Mouse (Mus musculus) T-cell, adult 2 months (primary cell): ENCODE measurements around the gene Eif3g.
A peak's percentile ranks its signal among the peaks of the same experiment; 100 is the strongest.

Experiments
- DNase-seq: peaks from one replicate; pipeline ENCODE4 v3.0.0; 2022; ENCODE audit warnings: low spot score

Eif3g gene

DNA sequence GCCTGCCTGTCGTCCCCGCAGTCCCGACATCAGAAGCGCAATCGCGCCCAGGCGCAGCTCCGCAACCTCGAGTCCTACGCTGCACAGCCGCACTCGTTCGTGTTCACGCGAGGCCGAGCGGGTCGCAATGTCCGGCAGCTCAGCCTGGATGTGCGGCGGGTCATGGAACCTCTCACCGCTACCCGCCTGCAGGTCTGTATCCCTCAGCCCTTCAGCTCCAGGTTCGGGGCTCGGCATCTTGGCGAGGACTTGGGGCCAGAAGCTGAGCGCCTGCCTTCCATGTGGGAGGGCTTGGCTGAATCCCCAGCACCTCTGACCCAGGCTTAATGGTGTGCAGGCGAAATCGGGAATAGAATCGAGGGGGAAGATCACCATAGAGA, 10.0 kb downstream of the Eif3g start:
- no peak for DNase-seq

- peak; percentile 93 for DNase-seq
Observed at GRCm38 (mm10) chr9:20887704-20888385, 10.6 kb downstream of the Eif3g start, which contains the start of gene Ppan. Ppan (plus strand) TSS chr9:20888175.

GRCm38 (mm10) chr9:20887191-20887590, 11.2 kb downstream of the Eif3g start:
- no peak for DNase-seq

DNA sequence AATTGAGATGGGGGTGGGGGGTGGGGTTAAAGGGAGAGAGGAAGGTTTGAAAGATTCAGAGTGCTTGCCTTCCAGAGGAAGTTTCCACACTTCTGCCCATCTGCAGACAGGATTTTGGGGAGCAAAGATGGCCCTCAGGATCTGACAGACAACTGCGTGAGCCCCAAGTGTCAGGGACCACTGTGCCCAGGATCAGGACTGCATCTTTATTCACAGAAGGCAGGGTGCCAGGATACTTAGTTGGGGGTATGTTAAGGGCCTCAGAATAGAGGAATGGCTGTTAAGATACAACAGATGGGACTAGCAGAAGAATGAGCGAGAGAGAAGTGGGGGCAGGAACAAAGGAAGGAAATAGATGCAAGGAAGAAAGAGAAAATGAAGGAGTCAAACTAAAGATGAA, 11.9 kb downstream of the Eif3g start:
- no peak for DNase-seq

DNA sequence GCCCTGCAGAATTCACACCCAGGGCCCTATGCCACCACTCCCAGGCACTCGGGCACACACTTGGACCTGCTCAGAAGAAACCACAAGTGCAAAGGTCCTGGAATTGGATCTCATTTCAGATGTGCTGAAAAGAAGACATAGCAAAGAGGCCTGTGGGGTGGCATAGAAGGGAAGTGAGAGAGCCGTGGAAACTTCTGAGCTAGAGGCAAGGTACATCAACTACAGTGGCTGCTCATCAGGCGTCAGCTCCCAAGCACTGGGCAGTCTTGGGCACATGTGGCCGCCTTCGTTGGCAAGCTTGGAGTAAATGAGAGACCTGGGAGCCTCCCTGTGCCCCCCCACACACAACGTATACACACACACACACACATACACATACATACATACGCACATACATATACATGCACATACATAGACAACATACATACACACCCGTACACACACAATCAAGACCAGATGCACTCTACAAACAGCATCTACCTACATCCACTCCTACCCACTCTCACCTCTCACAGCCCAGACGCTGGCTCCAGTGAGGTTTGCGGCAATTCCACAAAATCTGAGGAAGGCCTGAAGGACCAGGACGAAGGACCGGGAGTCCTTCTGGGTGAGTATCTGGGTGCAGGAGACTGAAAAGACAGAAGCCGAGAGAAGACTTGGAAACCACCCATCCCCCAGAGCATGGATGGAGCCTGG, 19.2 kb downstream of the Eif3g start, which contains the start of gene Angptl6:
Gene Angptl6, minus strand, starts transcription at position 631 of the 696 bp plus-strand sequence.
- no peak for DNase-seq

DNA sequence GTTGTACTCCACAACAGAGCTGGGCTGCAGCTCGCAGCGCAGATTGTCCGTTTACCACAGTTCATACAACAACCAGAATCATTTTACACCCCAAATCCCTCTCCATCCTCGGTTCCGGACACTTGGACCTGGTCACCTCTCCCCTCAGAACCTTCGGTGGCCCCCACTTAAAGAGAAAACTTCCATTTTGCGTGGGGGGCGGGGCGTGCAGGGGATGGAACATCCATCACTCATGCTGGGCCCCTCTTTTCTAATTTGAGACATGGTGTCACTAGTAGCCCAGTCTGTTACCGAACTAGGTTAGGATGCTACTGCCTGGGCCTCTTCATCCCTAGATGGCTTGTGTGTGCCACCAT, 19.7 kb downstream of the Eif3g start:
- no peak for DNase-seq

GRCm38 (mm10) chr9:20878041-20878709, 20.2 kb downstream of the Eif3g start:
- DNase-seq = peak; percentile 100

GRCm38 (mm10) chr9:20877118-20878040, 21.0 kb downstream of the Eif3g start:
- DNase-seq = no peak

DNA sequence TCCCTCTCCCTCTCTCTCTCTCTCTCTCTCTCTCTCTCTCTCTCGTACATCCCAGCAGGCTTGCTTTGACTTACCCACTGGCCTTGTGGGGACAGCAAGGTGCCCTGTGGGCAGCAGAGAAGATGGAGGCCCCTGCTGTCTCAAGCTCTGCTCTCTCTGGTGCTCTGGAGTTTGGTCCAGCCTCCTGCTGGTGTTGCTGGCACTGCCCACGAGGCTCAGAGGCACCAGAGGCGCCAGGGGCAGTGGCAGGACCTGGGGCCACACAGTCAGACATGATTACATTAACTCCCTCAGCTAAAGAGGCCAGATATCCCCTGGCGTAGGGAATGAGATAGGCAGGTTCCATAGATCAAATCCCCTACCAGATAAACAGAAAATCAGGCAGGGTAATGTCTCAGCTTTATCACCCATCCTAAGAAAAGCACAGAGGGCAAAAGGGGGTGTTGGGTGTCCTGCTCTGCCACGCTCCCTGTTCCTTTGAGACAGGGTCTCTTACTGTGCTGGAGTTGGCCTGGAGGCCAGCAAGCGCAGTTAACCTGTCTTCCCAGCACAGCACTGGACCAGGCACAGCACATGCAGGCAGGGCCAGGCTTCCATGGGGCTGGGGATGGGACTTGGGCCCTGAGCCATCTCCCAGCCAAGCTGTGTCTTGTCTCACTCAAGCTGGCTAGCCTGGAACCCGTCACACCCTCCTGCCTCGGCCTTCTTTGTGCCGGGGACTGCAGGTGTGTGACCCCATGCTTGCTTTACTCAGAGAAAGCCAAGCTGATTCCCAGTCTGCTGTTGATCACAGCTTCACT, 21.9 kb downstream of the Eif3g start:
- DNase-seq = no peak

- DNase-seq = no peak
Observed at GRCm38 (mm10) chr9:20875021-20875790, 23.2 kb downstream of the Eif3g start.

DNA sequence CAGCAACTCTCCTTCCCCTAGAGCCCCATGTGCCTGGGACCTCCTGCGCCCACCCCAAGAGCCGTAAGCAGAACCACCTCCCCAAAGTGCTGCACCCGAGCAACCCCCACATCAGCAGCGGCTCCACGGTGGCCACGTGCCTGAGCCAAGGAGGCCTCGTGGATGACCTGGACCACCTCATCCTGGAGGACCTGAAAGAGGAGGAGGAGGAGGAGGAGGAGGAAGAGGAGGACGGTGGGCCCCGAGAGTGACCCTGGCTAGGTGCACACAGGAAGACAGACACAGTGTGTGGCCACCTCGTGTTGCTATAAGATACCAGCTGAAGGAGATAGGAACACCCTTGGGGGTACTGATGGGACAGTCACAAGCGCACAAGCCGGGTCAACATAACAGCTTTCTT, 24.9 kb downstream of the Eif3g start:
- DNase-seq = no peak

- no peak for DNase-seq
Observed at GRCm38 (mm10) chr9:20872991-20873390, 25.4 kb downstream of the Eif3g start.

GRCm38 (mm10) chr9:20870211-20871173, 27.9 kb downstream of the Eif3g start:
- DNase-seq = no peak

DNA sequence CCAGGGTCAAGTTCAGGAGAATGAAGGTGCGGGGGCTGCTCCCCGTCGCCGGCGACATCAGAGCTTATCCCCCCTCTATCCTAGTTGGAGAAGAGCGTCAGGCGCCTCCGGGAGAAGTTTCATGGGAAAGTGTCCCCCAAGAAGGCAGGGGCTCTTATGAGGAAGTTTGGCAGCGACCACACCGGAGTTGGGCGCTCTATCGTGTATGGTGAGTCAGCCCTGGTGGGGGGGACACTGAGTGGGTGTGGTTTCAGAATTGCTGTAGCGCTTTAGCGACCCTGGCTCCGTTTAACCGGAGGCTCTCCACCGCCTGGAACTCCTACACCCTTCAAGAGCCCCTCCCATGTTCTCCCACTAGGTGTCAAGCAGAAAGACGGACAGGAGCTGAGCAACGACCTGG, 29.2 kb downstream of the Eif3g start:
- DNase-seq = no peak

DNA sequence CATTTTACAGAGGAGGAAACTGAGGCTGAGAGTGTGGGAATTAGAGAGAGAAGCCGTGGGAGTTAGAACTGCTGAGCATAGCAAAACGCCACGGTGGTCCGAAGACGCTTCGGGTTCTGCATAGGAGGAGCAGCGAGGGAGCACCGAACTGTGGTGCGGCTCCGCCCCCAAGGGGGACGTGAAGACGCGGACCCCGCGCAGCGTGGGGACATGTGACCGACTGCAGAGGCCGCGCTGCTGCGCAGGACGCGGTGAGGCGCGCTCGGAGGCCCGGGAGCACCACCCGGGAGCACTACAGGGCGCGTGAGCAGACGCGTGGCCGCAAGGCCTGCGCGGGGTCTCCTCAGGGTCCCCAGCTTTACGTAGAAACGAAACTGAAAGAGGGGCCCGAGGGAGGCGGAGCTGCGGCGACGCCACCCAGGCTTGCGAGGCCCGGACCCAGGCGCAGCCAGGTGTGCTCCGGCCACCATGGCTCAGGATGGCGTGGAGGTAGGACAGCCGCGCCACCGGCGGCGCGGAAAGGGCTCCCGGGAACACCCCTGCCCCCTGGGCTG, 29.9 kb downstream of the Eif3g start, which contains the start of gene A230050P20Rik:
Gene A230050P20Rik, plus strand, starts transcription at position 195 of the 554 bp plus-strand sequence.
- peak; percentile 67 for DNase-seq

DNA sequence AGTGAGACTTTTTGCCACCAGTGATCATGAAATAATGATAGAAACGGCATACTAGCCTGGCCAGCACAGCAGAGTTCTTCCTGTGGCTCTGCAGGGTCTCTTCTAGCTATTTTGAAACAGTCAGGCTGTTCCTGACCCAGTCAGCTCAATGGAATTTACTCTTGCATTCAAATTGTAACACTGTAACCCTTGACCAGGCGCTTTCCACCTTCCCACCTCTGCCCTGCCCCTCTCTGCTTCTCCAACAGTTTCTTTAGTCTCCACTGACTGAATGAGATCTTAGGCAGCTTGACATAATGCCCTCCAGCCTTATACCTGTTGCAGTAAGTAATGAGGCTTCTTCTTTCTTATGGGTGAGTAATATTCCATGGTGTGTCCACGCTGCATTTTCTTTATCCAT, 31.5 kb downstream of the Eif3g start:
- no peak for DNase-seq

- DNase-seq = no peak
Observed at GRCm38 (mm10) chr9:20862225-20862624, 36.2 kb downstream of the Eif3g start.

DNA sequence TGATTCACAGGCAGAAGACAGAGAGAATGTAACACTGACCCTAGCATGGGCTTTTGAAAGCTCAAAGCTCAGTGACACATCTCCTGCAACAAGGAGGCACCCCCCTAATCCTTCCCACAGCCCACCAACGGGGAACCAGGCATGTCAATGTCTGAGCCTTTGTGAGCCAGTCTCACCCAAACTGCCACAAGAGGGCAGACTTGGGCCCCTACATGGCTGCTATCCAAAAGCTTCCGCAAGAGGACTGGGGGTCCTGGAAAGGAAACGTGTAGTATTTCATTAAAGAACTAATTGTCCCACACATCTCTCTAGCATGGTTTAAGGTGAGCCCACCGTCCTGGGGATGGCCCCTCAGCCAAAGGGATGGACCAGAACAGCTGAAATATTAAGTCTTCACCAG, 36.6 kb downstream of the Eif3g start:
- peak; percentile 29 for DNase-seq

- no peak for DNase-seq
Observed at GRCm38 (mm10) chr9:20859926-20860325, 38.5 kb downstream of the Eif3g start.
